Mouse (Mus musculus) subcutaneous adipose tissue, adult 2 months (tissue): ENCODE results near the gene Oasl2. TPM values are rescaled to one million over a fixed set of nuclear protein-coding genes. Genes with fewer than 3 reads are reported as not detected.

ENCODE experiments used
- polyA plus RNA-seq: library from polyadenylated mRNA; depleted of rRNA; stranded (reverse); fragments of >200 nt; gene quantifications from 2 replicates; pipeline ENCODE4 v1.2.3, GENCODE M21; 2012; ENCODE audit warnings: low replicate concordance; rRNA removed

Gene Oasl2
- 21.5 and 41.6 TPM in 2 replicates for polyA plus RNA-seq

DNA sequence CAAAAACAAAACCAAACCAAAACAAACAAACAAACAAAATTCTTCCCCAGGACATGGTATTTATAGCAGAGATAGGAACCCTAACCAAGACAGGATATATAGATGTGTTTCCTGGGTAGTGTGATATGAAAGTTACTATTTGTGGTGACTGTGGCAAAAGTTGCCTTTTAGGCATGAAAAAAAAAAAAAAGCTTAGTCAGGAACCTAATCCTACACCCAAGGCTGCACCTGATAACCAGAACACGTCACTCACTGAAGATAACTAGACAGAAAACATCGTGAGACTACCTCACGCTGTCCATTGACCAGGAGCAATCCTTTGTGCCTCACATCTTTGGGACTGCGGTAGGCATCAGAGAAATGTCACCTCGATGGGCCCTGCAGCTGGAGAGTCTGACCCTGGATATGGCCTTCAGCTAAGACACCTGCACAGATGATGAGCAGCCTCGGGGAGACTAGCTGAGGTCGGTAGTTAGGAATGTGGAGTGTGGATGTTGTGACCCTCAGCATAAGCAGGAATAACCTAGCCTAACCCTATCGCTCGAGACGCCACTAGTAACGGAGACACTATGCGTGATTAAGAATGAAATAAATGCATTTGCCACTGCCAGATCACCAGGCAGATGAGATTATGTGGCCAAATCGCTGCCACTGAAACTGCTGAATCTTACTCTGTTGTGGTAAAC, at the start of gene Oasl2:
Gene Oasl2 (plus strand): TSS at position 249 of the 686 bp plus-strand sequence.

GRCm38 (mm10) chr5:114853364-114853763, 43.4 kb upstream of the Oasl2 start, which contains the start of gene 4930519G04Rik:
TSS of gene 4930519G04Rik (plus strand) at chr5:114853664.

DNA sequence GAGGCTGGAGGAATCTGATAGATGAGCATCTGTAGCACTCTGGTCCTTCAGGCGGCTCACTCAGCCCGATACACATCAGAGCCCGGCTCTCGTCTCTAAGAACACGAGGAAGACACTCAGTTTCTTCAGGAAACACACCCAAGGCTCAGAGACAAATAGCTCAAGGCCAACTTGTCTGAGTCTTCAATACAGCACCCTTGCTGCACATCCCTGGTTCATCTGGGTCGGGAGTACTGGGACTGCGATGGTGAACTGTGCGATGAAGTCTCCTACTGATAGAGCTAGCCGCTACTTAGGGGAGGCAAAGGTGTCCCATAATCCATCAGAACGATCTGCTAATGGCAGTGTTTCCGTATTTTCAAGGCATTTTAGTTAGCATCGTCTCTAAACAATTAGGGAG, 38.2 kb upstream of the Oasl2 start, which contains the start of gene Gm9936:
Gene Gm9936 (minus strand): TSS at position 101 of the 400 bp plus-strand sequence.

GRCm38 (mm10) chr5:114922998-114923473, 26.3 kb downstream of the Oasl2 start, which contains the start of gene Oasl1:
TSS of gene Oasl1 (plus strand) at chr5:114923240.

DNA sequence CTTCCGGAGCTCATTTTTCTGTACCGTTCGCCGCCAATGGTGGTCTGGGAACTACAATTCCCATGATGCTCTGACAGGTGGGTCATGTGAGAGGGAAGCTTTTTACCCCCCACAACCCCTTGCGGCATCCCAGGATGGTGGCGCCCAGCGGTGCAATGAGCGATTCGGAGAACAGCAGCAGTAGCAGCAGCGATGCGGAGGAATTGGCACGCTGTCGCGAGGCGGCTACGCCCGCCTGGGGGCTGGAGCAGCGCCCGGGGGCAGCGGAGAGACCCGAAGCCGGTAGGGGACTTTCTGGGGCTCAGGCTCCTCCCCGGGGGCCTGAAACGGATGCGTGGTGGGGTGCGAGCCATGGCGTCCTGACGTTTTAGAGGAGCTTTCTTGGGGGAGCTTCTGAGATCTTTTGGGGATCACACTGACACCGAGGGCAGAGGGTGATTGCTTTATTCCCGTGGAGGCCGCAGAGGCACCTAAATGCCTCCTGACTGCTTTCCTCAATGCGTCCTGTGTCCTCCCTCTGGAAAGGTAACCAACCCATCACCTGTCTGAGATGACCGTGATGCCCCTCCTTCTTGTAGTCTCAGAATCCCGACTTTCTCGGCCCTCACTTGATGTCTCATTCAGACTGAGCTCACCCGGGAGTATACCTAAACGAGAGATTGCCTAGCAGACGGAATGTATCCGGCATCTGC, 45.5 kb downstream of the Oasl2 start, which contains the start of gene 2210016L21Rik:
Gene 2210016L21Rik (plus strand): TSS at position 85 of the 692 bp plus-strand sequence.

Other genes starting within 250 kb of the Oasl2 start
- 17.5 and 22.4 TPM in 2 replicates for gene Trpv4, start 238.5 kb upstream of the Oasl2 start, polyA plus RNA-seq
- 114 and 148 TPM in 2 replicates for gene Gltp, start 206.0 kb upstream of the Oasl2 start, polyA plus RNA-seq
- 12.5 and 20.2 TPM in 2 replicates for gene Tchp, start 189.2 kb upstream of the Oasl2 start, polyA plus RNA-seq
- gene Ankrd13a, start 122.3 kb upstream of the Oasl2 start, polyA plus RNA-seq: 56.3 and 68.3 TPM in 2 replicates
- gene Git2, start 121.4 kb upstream of the Oasl2 start, polyA plus RNA-seq: 61.9 and 72.9 TPM in 2 replicates
- gene 1500011B03Rik, start 73.5 kb upstream of the Oasl2 start, polyA plus RNA-seq: 27.1 and 30.7 TPM in 2 replicates
- not detected in 2 replicates for gene 4930519G04Rik, start 43.3 kb upstream of the Oasl2 start, polyA plus RNA-seq
- gene Gm9936, start 38.3 kb upstream of the Oasl2 start, polyA plus RNA-seq: 0.09 TPM in 1 of 2 replicates, not detected in the other
- gene Oasl1, start 26.3 kb downstream of the Oasl2 start, polyA plus RNA-seq: 6.8 and 11.6 TPM in 2 replicates
- 16.4 and 30.7 TPM in 2 replicates for gene 2210016L21Rik, start 45.2 kb downstream of the Oasl2 start, polyA plus RNA-seq
- gene Hnf1a, start 74.2 kb downstream of the Oasl2 start, polyA plus RNA-seq: 0.10 TPM in 1 of 2 replicates, not detected in the other
- 57.6 and 93.3 TPM in 2 replicates for gene Sppl3, start 114.2 kb downstream of the Oasl2 start, polyA plus RNA-seq
- gene Gm10401, start 201.4 kb downstream of the Oasl2 start, polyA plus RNA-seq: 0.49 TPM in 1 of 2 replicates, not detected in the other
- gene Acads, start 222.4 kb downstream of the Oasl2 start, polyA plus RNA-seq: 170 and 284 TPM in 2 replicates
- 24.5 and 54.6 TPM in 2 replicates for gene Unc119b, start 238.0 kb downstream of the Oasl2 start, polyA plus RNA-seq